Mouse (Mus musculus): ENCODE measurements around the gene Zfp688.
"Not testable (repeated sequence)": the region's sequence is repeated elsewhere in the genome, so short reads cannot be mapped to it uniquely, and the experiment has no call there.

Zfp688 gene

DNA sequence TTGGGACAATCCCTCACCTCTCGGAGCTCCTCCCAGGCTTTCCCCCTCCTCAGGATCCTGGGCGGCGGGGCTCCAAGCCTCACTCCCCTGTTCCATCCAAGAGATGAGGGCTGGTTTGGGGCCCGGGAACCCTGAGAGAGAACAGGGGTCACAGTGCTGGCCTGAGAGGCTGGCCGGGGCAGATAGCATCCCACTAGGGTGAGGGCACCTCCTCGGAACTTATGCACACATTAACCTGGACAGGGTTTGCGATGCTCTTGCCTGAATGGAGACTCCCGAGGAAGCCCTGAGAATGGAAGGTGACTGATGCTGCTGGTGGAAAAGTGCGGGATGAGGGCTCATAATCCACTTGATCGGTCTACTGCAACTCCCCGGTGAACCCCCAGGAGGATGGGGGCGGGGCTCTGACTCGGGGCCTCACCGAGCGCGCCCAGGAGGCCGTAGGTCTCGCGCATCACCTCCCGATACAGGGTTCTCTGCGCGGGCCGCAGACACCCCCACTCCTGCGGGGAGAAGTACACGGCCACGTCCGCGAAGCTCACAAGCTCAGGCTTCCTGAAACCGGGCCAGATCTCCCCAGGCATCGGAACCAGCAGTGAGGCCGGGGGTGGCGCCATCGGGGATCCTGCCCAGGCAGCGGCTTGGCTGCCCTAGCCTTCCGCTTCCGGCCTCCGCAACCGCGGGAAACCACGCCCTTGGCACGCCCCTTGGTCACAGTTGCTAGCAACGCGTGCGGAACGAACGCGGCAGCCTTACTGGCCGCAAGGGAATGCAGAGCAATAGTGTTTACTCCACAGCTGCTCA is at the start of gene Zfp688:
TSS of gene Zfp688 (minus strand) at position 681 of the 804 bp plus-strand sequence.
- peak; percentile 97 for DNase-seq (ENCODE audit: low spot score)

DNA sequence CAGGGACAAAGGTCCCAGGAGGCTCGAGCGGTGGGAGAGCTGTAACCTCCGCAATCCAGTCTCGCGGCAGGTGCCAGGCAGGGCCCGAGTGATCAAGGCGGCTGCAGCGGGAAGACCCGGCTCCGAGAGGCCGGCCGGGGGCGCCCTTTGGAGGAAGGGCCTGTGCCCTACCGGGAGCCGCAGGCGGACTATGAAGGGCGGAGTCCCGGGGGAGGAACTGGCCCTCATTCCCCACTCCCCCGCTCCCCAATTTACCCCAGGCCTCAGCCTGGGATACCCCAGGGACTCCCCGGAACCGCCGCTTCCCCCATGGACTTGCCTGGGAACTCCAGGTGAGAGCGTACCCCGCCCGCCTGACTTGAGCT is 49.8 kb upstream of the Zfp688 start:
- peak; percentile 77 for DNase-seq (ENCODE audit: low spot score)

DNA sequence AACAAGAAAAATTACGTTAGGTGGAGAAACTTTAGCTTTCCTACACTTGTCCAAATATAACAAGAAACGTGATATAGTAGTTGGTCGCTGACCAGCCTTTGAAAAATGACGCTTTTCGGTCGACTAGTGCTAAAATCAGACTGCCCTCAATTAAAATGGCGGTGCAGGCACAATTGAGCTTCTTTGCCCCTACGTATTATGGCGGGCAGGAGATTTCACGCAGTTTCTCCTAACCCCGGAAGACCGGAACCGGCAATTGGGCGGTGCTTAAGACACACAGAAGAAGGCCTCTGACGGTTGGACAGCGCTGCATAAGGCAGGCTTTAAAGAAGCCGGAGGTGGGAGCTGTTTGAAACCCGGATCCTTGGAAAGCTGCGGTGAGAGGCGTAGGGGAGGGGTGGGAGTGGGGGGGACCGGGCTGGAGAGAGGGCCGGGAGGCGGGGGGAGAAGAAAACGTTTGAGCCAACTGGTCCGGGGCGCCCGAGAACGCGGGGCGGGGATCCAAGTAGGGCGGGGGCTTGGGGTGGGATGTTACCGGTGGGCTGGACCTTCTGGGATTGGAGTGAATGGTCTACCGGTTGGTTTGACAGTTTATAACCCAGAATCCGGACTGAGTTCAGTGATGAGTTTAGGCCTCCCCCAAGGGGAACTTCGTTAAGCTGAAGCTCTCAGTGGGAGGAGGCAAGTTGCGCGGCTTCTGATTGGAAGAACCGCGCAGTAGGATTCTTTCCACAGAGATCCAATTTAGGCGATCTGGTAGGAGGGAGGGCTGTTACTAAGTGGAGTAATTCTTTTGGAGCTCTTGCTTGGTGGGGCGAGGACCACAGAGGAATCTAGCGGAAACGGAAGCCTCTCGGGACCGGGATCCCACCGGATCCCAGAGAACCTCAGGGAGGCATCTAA is 49.1 kb upstream of the Zfp688 start:
- DNase-seq (ENCODE audit: low spot score): peak; percentile 89

DNA sequence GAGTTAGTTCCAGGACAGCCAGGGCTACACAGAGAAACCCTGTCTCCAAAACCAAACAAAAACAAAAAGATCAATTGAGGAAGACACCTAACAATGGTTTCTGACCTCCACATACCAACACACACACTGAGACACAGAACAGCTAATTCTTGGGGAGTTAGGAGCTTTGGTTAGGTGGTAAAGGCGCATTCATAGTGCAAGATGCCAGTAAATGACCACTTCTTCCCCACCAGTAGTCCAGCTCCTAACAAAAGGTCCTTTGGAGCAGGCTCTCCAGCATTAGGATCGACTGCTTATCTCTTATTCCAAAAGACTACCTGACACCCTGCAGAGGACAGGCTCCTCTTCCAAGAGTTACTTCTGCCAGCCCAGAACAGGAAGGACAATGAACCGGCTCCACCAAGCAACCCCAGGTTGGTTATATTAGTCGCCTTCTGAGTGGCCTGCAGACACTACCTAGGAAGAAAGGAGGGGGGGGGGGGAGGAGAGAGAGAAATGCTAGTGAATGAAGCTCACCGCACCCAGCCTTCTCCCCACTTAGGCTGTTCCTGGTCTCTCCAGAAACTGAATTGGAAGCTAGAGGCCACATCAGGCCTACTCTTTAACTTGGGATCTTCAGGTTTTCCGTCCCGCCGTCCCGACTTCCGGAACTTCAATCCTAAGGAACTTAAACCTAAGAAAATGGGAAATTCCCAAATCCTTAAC is 48.3 kb upstream of the Zfp688 start:
- no peak for DNase-seq (ENCODE audit: low spot score)

DNA sequence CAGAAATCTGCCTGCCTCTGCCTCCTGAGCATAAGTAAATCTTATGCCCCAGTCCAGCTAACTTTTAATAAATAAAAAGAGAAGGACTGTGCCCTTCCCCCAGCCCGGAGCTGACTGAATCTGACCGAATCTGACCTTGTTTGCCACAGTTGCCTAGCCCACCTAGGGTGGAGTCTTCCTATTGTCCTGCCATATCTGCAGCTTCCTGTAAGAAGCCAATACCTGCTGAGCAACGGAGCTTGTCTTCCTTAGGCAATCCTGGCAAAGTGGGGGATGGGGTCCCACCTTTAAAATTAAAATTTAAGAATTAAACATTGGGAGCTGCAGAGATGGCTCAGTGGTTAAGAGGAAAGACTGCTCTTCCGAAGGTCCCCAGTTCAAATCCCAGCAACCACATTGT is 44.7 kb upstream of the Zfp688 start:
- DNase-seq (ENCODE audit: low spot score): no peak

DNA sequence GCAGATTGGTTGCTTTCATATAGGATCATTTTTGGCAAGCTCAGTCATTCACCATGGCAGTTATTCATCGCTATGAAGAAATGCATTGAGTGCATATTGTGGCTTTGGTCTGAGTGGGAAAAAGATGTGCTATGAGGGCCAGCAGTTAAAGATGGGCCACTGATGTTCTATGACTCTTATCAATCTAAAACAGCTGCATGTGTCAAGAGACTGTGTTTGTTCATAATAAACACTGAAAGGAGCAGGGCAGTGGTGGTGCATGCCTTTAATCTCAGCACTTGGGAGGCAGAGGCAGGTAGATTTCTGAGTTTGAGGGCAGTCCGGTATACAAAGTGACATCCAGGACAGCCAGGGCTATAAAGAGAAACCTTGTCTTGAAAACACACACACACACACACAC is 43.8 kb upstream of the Zfp688 start:
- DNase-seq (ENCODE audit: low spot score): not testable (repeated sequence)

DNA sequence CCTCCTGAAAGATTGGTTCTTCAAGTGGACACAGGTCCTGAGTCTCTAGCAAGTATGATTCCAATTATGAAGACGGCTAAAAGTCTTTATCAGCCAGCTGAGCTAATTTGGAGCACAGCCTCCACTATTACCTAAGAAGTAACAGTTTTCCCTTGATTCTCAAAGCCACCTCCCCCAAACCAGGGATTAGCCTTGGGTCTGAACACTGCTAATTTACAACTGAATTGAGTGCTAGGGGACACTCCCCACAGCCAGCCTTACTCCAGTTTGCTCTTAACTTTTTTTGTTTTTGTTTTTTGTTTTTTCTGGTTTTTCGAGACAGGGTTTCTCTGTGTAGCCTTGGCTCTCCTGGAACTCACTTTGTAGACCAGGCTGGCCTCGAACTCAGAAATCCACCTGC is 43.3 kb upstream of the Zfp688 start:
- DNase-seq (ENCODE audit: low spot score): no peak

DNA sequence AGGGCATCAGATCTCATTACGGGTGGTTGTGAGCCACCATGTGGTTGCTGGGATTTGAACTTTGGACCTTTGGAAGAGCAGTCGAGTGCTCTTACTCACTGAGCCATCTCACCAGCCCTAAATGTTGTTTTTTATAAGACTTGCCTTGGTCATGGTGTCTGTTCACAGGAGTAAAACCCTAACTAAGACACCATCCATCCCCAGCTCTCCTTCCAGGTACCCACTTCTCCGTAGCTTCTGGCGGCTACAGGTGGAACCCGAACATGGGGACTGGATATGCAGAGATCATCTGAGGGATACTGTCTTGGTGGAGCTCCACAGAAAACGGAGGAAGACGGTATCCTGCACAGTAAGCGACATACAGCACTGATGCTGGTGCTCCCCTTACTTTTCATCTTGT is 37.4 kb upstream of the Zfp688 start, which contains the start of gene Prr14:
TSS of gene Prr14 (plus strand) at position 301 of the 400 bp plus-strand sequence.
- DNase-seq (ENCODE audit: low spot score): not testable (repeated sequence)

DNA sequence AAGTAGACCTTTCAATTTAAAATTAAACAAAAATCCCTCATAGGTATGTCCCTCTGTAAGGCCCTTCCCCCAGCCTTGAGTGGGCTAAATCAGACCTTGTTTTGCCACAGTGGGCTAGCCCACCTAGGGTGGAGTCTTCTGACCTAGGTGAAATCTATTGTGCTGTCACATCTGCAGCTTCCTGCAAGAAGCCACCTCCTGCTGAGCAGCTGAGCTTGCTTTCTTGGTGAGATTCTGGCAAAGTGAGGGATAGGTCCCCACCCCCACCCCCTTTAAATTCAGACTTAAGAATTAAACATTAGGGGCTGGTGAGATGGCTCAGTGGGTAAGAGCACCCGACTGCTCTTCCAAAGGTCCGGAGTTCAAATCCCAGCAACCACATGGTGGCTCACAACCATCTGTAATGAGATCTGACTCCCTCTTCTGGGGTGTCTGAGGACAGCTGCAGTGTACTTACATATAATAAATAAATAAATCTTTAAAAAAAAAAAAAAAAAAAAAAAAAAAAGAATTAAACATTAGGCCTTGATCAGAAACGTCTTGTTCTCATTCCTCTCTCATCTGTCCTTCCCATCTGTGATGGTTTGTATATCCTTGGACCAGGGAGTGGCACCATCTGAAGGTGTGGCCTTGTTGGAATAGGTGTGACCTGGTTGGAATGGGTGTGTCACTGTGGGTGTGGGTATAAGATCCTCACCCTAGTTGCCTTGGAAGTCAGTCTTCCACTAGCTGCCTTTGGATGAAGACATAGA is 36.7 kb upstream of the Zfp688 start:
- DNase-seq (ENCODE audit: low spot score): not testable (repeated sequence)

DNA sequence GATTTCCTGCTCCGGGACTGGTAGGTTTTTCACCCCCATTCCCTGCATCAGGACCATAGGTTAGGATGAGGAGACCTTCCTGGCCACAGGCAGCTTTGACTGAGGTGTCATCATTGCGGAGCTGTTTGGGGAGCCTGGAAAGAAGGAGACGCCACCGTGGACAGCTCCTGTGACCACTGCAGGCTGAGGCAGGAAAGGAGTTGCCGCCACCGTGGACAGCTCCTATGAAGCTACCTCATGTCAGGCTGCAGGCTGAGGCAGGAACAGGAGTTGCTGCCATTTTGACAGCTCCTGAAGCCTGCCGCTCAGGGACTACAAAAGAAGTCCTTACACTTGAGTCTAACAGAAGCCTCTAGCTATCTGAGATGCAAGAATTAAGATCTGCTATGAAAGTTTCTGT is 33.0 kb upstream of the Zfp688 start:
- DNase-seq (ENCODE audit: low spot score): no peak

DNA sequence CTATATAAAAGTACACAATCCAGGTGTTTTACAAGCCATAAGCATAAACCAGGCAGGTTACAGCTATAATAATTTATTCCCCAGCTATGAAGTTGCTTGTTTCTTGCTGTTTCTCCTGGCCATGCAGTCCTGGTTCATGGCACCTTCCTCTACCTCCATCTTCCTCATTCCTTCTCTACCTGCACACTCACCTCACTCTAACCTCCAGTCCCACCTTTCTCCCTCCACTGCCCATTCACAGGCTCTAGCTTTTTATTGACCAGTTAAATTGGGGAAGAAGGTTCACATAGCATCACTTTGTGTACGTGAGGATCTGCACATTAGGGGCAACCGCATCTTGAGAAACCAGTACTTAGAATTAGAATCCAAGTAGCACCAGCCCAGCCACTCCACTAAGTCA is 31.2 kb upstream of the Zfp688 start:
- DNase-seq (ENCODE audit: low spot score): no peak

DNA sequence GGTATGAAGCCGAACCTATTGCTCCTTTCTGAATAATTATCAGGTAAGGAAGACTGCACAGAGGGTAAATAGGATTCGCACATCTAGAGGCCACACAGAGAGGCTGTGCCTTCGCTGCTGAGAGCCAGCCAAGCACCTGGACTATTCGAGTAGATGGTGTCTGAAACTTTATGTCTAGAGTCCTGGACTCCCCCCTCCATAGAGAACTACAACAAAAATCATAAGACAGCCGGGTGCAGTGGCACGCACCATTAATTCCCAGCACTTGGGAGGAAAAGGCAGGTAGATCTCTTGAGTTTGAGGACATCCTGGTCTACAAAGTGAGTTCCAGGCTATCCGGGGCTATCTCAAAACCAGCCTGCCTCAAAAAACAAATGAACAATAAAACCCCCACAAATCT is 28.1 kb upstream of the Zfp688 start:
- DNase-seq (ENCODE audit: low spot score): no peak

DNA sequence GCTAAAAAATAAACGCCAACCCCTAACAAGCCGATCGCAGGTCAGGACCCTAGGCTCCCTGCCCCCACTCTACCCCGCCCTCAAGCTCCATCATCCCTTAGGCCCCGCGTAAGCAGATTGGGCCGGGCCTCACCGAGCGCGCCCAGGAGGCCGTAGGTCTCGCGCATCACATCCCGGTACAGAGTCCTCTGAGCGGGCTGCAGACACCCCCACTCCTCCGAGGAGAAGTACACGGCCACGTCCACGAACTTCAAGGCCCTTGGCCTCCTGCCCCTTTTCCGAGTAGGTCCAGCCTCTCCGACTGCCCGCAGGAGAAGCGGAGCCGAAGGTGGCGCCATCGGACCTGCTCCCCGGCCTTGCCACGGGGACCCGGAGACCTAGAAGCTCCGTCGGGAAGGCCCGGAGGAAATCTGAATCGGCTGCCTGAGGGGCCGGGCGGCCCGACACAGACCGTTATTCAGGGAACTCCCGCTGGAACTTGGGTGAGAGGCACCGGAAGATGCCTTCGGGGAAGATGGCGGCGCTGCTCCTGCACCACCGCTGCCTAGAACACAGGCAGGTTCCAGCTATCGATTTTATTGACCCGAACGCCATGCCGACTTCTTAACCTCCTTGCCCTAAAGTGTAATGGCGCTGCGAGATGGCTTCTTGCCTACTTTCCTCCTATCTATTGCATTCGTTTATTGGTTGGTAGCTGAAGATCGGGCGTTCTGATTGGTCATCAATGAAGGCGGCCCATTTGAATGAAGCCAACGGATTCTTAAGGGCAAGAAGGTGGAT is 26.8 kb upstream of the Zfp688 start, which contains the start of gene Zfp689:
TSS of gene Zfp689 (minus strand) at position 638 of the 780 bp plus-strand sequence.
- DNase-seq (ENCODE audit: low spot score): peak; percentile 90

DNA sequence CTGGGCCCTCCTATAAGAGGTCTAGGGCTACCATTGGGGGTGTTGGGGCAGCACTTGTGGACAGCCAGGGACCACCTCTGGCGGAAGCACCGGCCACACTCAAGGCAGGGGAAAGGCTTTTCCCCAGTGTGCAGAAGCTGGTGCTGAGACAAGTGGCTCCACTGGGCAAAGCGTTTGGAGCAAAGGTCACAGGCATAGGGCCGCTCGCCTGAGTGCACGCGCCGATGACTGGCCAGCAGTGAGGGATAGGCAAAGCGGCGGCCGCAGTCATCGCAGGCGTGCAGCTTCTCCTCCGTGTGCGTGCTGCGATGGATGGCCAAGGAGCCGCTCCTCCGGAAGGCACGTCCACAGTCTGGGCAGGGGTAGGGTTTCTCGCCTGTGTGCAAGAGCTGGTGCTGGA is 22.1 kb upstream of the Zfp688 start:
- DNase-seq (ENCODE audit: low spot score): no peak

DNA sequence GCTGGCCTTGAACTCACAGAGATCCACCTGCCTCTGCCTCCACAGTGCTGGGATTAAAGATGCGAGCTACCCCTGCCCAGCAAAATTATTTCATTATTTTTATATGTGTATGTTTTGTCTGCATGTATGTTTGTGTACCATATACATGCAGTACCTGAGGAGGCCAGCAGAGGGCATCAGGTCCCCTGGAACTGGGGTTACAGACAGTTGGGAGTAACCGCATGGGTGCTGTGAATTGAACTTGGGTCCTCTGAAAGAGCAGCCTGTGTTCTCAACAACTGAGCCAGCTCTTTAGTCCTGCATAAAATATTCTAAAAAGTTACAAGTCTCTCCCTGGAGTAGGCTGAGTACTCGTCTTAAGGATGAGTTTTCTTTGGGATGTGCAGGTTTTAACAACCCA is 15.9 kb upstream of the Zfp688 start:
- peak; percentile 61 for DNase-seq (ENCODE audit: low spot score)

DNA sequence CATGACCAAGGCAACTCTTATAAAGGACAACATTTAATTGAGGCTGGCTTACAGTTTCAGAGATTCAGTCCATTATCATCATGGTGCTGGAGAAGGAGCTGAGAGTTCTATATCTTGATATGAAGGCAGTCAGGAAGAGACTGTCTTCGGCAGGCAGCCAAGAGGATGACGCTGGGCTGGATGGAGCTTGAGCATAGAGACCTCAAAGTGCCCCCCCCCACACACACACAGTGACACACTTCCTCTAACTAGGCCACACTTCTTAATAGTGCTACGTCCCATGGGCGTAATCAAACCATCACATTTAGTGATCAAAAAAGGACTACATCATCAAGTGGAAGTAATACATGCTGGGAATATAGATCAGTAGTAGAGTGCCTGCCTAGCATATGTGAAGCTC is 13.3 kb upstream of the Zfp688 start:
- DNase-seq (ENCODE audit: low spot score): no peak

DNA sequence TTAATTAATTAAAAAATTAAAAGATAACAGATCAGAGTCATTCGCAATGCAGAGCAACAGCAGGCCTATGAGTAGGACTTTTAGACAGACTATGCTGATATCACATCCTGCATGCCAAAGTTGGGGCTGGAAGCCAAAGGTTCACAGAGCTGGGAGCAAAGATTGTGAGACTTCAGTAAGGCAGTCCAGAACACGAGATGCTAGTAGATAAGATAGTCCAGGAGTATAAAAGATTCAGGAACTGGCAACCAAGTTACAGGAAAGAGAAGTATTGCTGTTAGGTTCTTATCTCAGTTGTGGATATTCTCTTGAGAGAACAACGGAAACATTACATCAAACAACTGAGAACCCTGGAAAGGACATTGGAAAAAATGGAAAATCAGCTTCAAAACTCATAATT is 4.5 kb upstream of the Zfp688 start:
- no peak for DNase-seq (ENCODE audit: low spot score)

DNA sequence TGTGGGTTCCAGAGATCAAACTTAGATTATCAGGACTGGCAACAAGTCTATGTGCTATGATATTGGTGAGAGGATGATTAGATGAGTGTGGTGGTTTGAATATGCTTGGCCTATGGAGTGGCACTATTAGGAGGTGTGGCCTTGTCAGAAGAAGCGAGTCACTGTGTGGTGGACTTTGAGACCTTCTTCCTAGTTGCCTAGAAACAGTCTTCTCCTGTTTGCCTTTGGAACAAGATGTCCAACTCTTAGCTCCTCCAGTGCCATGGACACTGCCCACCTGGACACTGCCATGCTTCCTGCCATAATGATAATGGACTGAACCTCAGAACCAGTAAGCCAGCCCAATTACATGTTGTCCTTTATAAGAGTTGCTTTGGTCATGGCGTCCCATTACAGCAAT is 4.0 kb upstream of the Zfp688 start:
- no peak for DNase-seq (ENCODE audit: low spot score)

DNA sequence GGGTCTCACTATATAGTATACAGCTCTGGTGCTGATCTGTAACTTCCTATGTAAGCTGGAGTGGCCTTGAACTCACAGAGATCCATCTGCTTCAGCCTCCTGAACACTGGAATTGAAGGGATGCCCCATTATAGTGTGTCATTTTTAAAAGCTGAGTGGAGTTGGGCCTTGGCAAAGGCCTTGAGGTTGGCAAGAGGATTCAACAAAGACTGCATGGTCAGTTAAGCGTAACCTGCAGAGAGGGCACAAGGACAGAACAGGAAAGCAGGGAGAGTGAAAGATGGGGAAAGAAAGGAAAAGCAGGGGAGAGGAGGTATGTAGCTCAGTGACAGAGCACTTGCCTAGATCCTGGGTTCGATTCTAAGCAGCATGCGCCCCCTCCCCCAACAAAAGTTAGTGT is 3.4 kb upstream of the Zfp688 start:
- DNase-seq (ENCODE audit: low spot score): no peak

DNA sequence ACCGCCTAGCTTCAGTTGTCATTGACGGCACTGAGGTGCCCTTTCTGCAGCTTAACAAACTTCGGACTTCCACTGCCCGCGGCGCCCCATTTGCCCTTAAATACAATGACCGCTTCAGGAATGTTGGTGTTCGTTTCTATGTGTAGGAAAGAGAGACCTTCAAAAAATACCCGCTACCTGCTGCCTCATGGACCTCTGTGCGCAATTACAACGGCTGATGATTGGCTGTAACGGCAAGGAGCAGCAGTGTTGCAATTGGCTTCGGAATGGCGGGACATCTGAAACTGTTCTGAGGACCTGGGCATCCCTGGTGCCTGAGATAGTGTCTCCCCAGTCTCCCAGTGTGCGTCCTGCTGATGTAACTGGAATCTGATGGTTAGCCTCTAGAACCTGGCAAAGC is 379 bp upstream of the Zfp688 start:
- DNase-seq (ENCODE audit: low spot score): no peak

DNA sequence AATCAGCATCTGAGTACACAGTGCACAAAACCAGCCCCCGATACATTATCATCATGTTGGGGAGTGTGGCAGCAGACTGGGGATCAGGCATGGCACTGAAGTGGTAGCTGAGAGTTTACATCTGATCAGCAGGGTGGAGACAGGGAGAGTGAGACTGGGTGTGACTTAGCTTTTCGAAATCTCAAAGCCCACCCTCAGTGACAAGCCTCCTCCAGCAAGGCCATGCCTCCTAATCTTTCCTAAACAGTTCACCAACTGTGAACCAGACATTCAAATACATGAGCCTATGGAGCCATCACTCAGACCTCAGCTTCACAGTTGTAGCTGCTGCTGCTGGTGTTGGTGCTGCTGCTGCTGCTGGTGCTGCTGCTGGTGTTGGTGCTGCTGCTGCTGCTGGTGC is 10.4 kb downstream of the Zfp688 start:
- no peak for DNase-seq (ENCODE audit: low spot score)
